Mouse (Mus musculus) adrenal gland, adult (tissue): ENCODE results near the gene Dlec1.
A peak's percentile ranks its signal among the peaks of the same experiment; 100 is the strongest.

Experiments used
- DNase-seq, 2 experiments: peaks; one replicate each; pipeline ENCODE4 v3.0.0; 2022 to 2023; ENCODE audit warnings: low spot score in 1 of 2; ENCODE audit not compliant: inconsistent age in 2 of 2

Gene Dlec1

GRCm38 (mm10) chr9:119130692-119131091, 28.4 kb downstream of the Dlec1 start:
- DNase-seq: no peak

- no peak for DNase-seq
Observed at GRCm38 (mm10) chr9:119138836-119139235, 36.6 kb downstream of the Dlec1 start.

- peak; percentile 34 to 68 for DNase-seq
Observed at GRCm38 (mm10) chr9:119142066-119142465, 39.8 kb downstream of the Dlec1 start.

GRCm38 (mm10) chr9:119143372-119143771, 41.1 kb downstream of the Dlec1 start:
- no peak for DNase-seq

- DNase-seq: no peak
Observed at GRCm38 (mm10) chr9:119144696-119145095, 42.4 kb downstream of the Dlec1 start.

GRCm38 (mm10) chr9:119145137-119145536, 42.9 kb downstream of the Dlec1 start:
- no peak for DNase-seq

- no peak for DNase-seq
Observed at GRCm38 (mm10) chr9:119145638-119146037, 43.4 kb downstream of the Dlec1 start.

GRCm38 (mm10) chr9:119146098-119146770, 44.0 kb downstream of the Dlec1 start:
- DNase-seq: no peak

- peak; percentile 41 to 73 for DNase-seq
Observed at GRCm38 (mm10) chr9:119149601-119150000, 47.3 kb downstream of the Dlec1 start.

- DNase-seq: no peak
Observed at GRCm38 (mm10) chr9:119151751-119152150, 49.5 kb downstream of the Dlec1 start.

GRCm38 (mm10) chr9:119155416-119155815, 53.1 kb downstream of the Dlec1 start:
- no peak for DNase-seq

GRCm38 (mm10) chr9:119155826-119156225, 53.5 kb downstream of the Dlec1 start:
- no peak for DNase-seq

GRCm38 (mm10) chr9:119156278-119157201, 54.3 kb downstream of the Dlec1 start, which contains the start of gene Acaa1b:
Gene Acaa1b (minus strand): TSS chr9:119157093.
- DNase-seq: peak; percentile 69 to 91

GRCm38 (mm10) chr9:119158861-119159260, 56.6 kb downstream of the Dlec1 start, which contains the start of gene Gm47289:
Gene Gm47289 (plus strand): TSS chr9:119159161.
- DNase-seq: no peak

GRCm38 (mm10) chr9:119160689-119161088, 58.4 kb downstream of the Dlec1 start:
- DNase-seq: no peak

- DNase-seq: peak in 1 of 2 experiments; percentile 28
Observed at GRCm38 (mm10) chr9:119164743-119165142, 62.5 kb downstream of the Dlec1 start.

- no peak for DNase-seq
Observed at GRCm38 (mm10) chr9:119165548-119165947, 63.3 kb downstream of the Dlec1 start.

GRCm38 (mm10) chr9:119167608-119168007, 65.3 kb downstream of the Dlec1 start:
- DNase-seq: no peak

GRCm38 (mm10) chr9:119179292-119179691, 77.0 kb downstream of the Dlec1 start:
- DNase-seq: no peak

GRCm38 (mm10) chr9:119181241-119181728, 79.0 kb downstream of the Dlec1 start:
- DNase-seq: peak in 1 of 2 experiments; percentile 35

GRCm38 (mm10) chr9:119192202-119192990, 90.1 kb downstream of the Dlec1 start:
- peak; percentile 10 to 66 for DNase-seq
